10 mouse cellular contexts compared by ENCODE assay signal in genomic region chr5:75209966-75210365, GRCm38 (mm10). TPM values are rescaled to one million over a fixed set of nuclear protein-coding genes. Genes with fewer than 3 reads are reported as not detected.
A peak's percentile ranks its signal among the peaks of the same experiment; 100 is the strongest.
DNase-seq lines count a peak whose midpoint lies in the region; ATAC-seq and TF ChIP-seq lines count a peak whose summit lies in the region.
"Had no signal": no experiment of that assay in that cellular context is flagged by ENCODE, and none has a peak within 500 bp of the region (broad histone marks: within the 10 kb centered on the region; RNA-seq: fewer than 3 reads in every experiment).

No protein-coding gene starts in this region.

- no peak for ATAC-seq in hindbrain, embryonic 14.5 days (ENCODE audit: low FRiP score)
- no peak for ATAC-seq in hindbrain, embryonic 16.5 days
- no peak for ATAC-seq in limb, embryonic 14.5 days (ENCODE audit: low FRiP score, low read depth)

- no peak overlapping the region for H3K4me2 ChIP-seq in hindbrain, embryonic 14.5 days (replicated peaks)
- no peak overlapping the region for H3K4me2 ChIP-seq in hindbrain, embryonic 16.5 days (ENCODE audit: low read length)
- H3K4me2 ChIP-seq in limb, embryonic 14.5 days (replicated peaks; ENCODE audit: low read depth, low read length, severe bottlenecking), result no peak overlapping the region
- H3K4me2 ChIP-seq: hindbrain, embryonic 15.5 days; neural tube, embryonic 13.5 days had no signal

- H3K4me1 ChIP-seq in hindbrain, embryonic 14.5 days (replicated peaks; ENCODE audit: control insufficient read depth, insufficient read depth, low read length), result no peaks in the 10 kb centered on the region
- no peaks in the 10 kb centered on the region for H3K4me1 ChIP-seq in hindbrain, embryonic 16.5 days (ENCODE audit: control insufficient read depth, insufficient read depth, low read depth, low read length)
- peaks cover 0 to 2% of the 10 kb centered on the region in 2 experiments; a peak in 1 of 4 replicates for H3K4me1 ChIP-seq in ES-E14 (ENCODE audit: control insufficient read depth in 2 of 2, insufficient read depth in 2 of 2, low read length in 2 of 2, poor library complexity in 1 of 2)
- no peaks in the 10 kb centered on the region for H3K4me1 ChIP-seq in limb, embryonic 14.5 days (ENCODE audit: control insufficient read depth, insufficient read depth, low read length)

- H3K9me3 ChIP-seq in hindbrain, embryonic 14.5 days (ENCODE audit: control insufficient read depth, low read length), result no peaks in the 10 kb centered on the region
- H3K9me3 ChIP-seq in hindbrain, embryonic 16.5 days (ENCODE audit: control insufficient read depth, low read length), result no peaks in the 10 kb centered on the region
- no peaks in the 10 kb centered on the region for H3K9me3 ChIP-seq in ES-E14 (ENCODE audit: control insufficient read depth, insufficient read depth, low read depth, low read length)
- no peaks in the 10 kb centered on the region for H3K9me3 ChIP-seq in limb, embryonic 14.5 days (ENCODE audit: control insufficient read depth, low read length)
- H3K9me3 ChIP-seq: hindbrain, embryonic 15.5 days; neural tube, embryonic 13.5 days had no signal

- DNase-seq in hindbrain, embryonic 14.5 days (ENCODE audit: low spot score), result peak; percentile 74
- peak; percentile 71 for DNase-seq in ES-E14 (ENCODE audit: low read depth, low spot score)
- peak; percentile 1 for DNase-seq in c-Kit-positive CD71-positive TER-119-positive erythroid progenitor cells, embryonic 14.5 days (ENCODE audit: low spot score)
- DNase-seq in limb, embryonic 14.5 days (ENCODE audit: low spot score), result peak; percentile 68
- no peak for DNase-seq in T-cell, adult 2 months (ENCODE audit: low spot score)
- no peak for DNase-seq in testis, postnatal 10 days (ENCODE audit: low spot score)
- DNase-seq in layer of hippocampus, postnatal 25 days (ENCODE audit: extremely low spot score in 1 of 2, low spot score in 1 of 2), result no peak

- no peaks in the 10 kb centered on the region for H3K27me3 ChIP-seq in hindbrain, embryonic 14.5 days (ENCODE audit: control insufficient read depth, insufficient read depth, low read length)
- no peaks in the 10 kb centered on the region for H3K27me3 ChIP-seq in hindbrain, embryonic 16.5 days (replicated peaks; ENCODE audit: control insufficient read depth, insufficient read depth, low read length)
- no peaks in the 10 kb centered on the region for H3K27me3 ChIP-seq in limb, embryonic 14.5 days (ENCODE audit: control insufficient read depth, insufficient read depth, low read length)
- H3K27me3 ChIP-seq: hindbrain, embryonic 15.5 days; neural tube, embryonic 13.5 days had no signal

- H3K27ac ChIP-seq in hindbrain, embryonic 14.5 days, result no peak overlapping the region
- H3K27ac ChIP-seq in hindbrain, embryonic 16.5 days (ENCODE audit: low read depth, low read length), result no peak overlapping the region
- H3K27ac ChIP-seq in ES-E14 (ENCODE audit: insufficient read depth, low read depth, low read length, poor library complexity, severe bottlenecking), result no peak overlapping the region
- no peak overlapping the region for H3K27ac ChIP-seq in limb, embryonic 14.5 days (replicated peaks; ENCODE audit: low read depth, low read length)
- H3K27ac ChIP-seq: hindbrain, embryonic 15.5 days; neural tube, embryonic 13.5 days had no signal

- in situ Hi-C loops in ES-E14 (cut with MboI; ENCODE audit: low sequenced_read_pairs in 2 of 2, unreplicated experiment in 2 of 2), result loop anchor here (10.0 to 25.0 kb wide), 3 partner anchors 527 to 645 kb away; no protein-coding TSS in a partner anchor

- 28% methylated on average over 1 of the region's 1 CpGs for WGBS in hindbrain, embryonic 14.5 days
- WGBS in hindbrain, embryonic 16.5 days, result 14% methylated on average over 1 of the region's 1 CpGs
- 5% methylated on average over 1 of the region's 1 CpGs for WGBS in limb, embryonic 14.5 days

- H3K9ac ChIP-seq in hindbrain, embryonic 14.5 days, result no peak overlapping the region
- no peak overlapping the region for H3K9ac ChIP-seq in hindbrain, embryonic 16.5 days (ENCODE audit: low read depth, low read length)
- H3K9ac ChIP-seq in ES-E14 (ENCODE audit: insufficient read depth, low read depth, low read length, poor library complexity, severe bottlenecking), result no peak overlapping the region
- no peak overlapping the region for H3K9ac ChIP-seq in limb, embryonic 14.5 days (ENCODE audit: low read depth, low read length, severe bottlenecking)
- H3K9ac ChIP-seq: hindbrain, embryonic 15.5 days; neural tube, embryonic 13.5 days had no signal

- no peak overlapping the region for H3K4me3 ChIP-seq in hindbrain, embryonic 14.5 days (replicated peaks; ENCODE audit: low read length)
- no peak overlapping the region for H3K4me3 ChIP-seq in hindbrain, embryonic 16.5 days (ENCODE audit: low read length)
- H3K4me3 ChIP-seq in ES-E14 (ENCODE audit: insufficient read depth in 1 of 2, low read depth in 1 of 2, low read length in 2 of 2, poor library complexity in 1 of 2, severe bottlenecking in 1 of 2), result no peak overlapping the region
- H3K4me3 ChIP-seq in limb, embryonic 14.5 days (replicated peaks; ENCODE audit: low read length), result no peak overlapping the region
- H3K4me3 ChIP-seq: hindbrain, embryonic 15.5 days; neural tube, embryonic 13.5 days had no signal

- no peaks in the 10 kb centered on the region for H3K36me3 ChIP-seq in hindbrain, embryonic 14.5 days (replicated peaks; ENCODE audit: control insufficient read depth, insufficient read depth)
- H3K36me3 ChIP-seq in hindbrain, embryonic 16.5 days (ENCODE audit: control insufficient read depth, insufficient read depth, low read length), result no peaks in the 10 kb centered on the region
- H3K36me3 ChIP-seq in ES-E14 (ENCODE audit: control insufficient read depth, insufficient read depth, low read length, poor library complexity, severe bottlenecking), result no peaks in the 10 kb centered on the region
- no peaks in the 10 kb centered on the region for H3K36me3 ChIP-seq in limb, embryonic 14.5 days (ENCODE audit: control insufficient read depth, insufficient read depth, low read length)
- H3K36me3 ChIP-seq: hindbrain, embryonic 15.5 days; neural tube, embryonic 13.5 days had no signal

- no peak for TF ChIP-seq POLR2A in limb, embryonic 14.5 days (IDR thresholded peaks at IDR 0.05; ENCODE audit: borderline replicate concordance, extremely low read depth, insufficient read depth, insufficient read length)

TF ChIP-seq in ES-E14, 5 proteins besides CTCF, POLR2A, EP300 and RAD21:
- TF ChIP-seq ZNF384 (IDR thresholded peaks at IDR 0.05; ENCODE audit: low read depth, low read length), result no peak
- no peak for TF ChIP-seq CHD2 (IDR thresholded peaks at IDR 0.05; ENCODE audit: low read depth, low read length)
- TF ChIP-seq HCFC1 (IDR thresholded peaks at IDR 0.05; ENCODE audit: borderline replicate concordance, insufficient read depth, low read length), result no peak
- peak; percentile 61; the same call in 1 of the 2 replicates for TF ChIP-seq ZC3H11A (IDR thresholded peaks at IDR 0.05; ENCODE audit: borderline replicate concordance, low read depth, low read length)
TF ChIP-seq in ES-E14: peak in this region for 1.

RNA-seq across cellular contexts. Expression of gene Pdgfra, which starts 57.9 kb away (rescaled TPM):
- polyA plus RNA-seq in hindbrain, embryonic 14.5 days (2014; fragmentation: Nextera tagmentation; extraction: Ambion mirVana), result 24.1 and 26.1 TPM in 2 replicates
- 20.8 and 22.1 TPM in 2 replicates for polyA plus RNA-seq in hindbrain, embryonic 16.5 days (2015; fragmentation: Nextera tagmentation; extraction: Ambion mirVana)
- 2.8 and 10.2 TPM in 2 replicates for total RNA-seq in ES-E14 (2012; rRNA removed)
- 111 and 115 TPM in 2 replicates for polyA plus RNA-seq in limb, embryonic 14.5 days (2012; rRNA removed)
- polyA plus RNA-seq in limb, embryonic 14.5 days (2014; fragmentation: Nextera tagmentation; extraction: Ambion mirVana), result 122 and 138 TPM in 2 replicates
- 10 to 100 TPM; 44.3 to 45.7 TPM for total RNA-seq in layer of hippocampus, postnatal 25 days (2021)

Comparison
In these comparisons a context has a peak if more than half of its experiments do, and no peak if none do; other contexts are left out.
1. DNase-seq: peak in hindbrain, embryonic 14.5 days (single experiment), ES-E14 (single experiment), c-Kit-positive CD71-positive TER-119-positive erythroid progenitor cells, embryonic 14.5 days (single experiment) and limb, embryonic 14.5 days (single experiment); none in T-cell, adult 2 months (single experiment), testis, postnatal 10 days (single experiment) and layer of hippocampus, postnatal 25 days (0 of 2).